Mouse (Mus musculus) kidney, embryonic 16.5 days (tissue): ENCODE results near the gene 1190005I06Rik. TPM values are rescaled to one million over a fixed set of nuclear protein-coding genes. Genes with fewer than 3 reads are reported as not detected.

ENCODE experiments used
- ATAC-seq: fragments of 200-750 bp; cut with Nextera tagmentation; 2 replicates; pipeline ENCODE4 v1.8.0; 2017; ENCODE audit warnings: moderate TSS enrichment; ENCODE audit not compliant: low FRiP score, low TSS enrichment
- H3K27ac ChIP-seq: fragments of 300-500 bp; sonication (generic); 2 replicates; pipeline ENCODE4 v1.5.1; 2014; ENCODE audit warnings: low read length
- H3K27me3 ChIP-seq: fragments of 300-500 bp; sonication (generic); 2 replicates; pipeline ENCODE4 v1.6.1; 2014; ENCODE audit warnings: low read length, control low read depth, mixed read lengths; ENCODE audit not compliant: insufficient read depth
- H3K36me3 ChIP-seq: fragments of 300-500 bp; sonication (generic); 2 replicates; pipeline ENCODE4 v1.6.1; 2014; ENCODE audit warnings: low read length, control low read depth, mixed read lengths; ENCODE audit not compliant: insufficient read depth
- H3K4me1 ChIP-seq: fragments of 300-500 bp; sonication (generic); 2 replicates; pipeline ENCODE4 v1.6.1; 2014; ENCODE audit warnings: low read length, control low read depth, mixed read lengths; ENCODE audit not compliant: insufficient read depth
- H3K4me2 ChIP-seq: fragments of 300-500 bp; sonication (generic); replicated peaks from 2 replicates; pipeline ENCODE4 v1.6.1; 2014; ENCODE audit warnings: low read depth, low read length
- H3K4me3 ChIP-seq: fragments of 300-500 bp; sonication (generic); 2 replicates; pipeline ENCODE4 v1.5.1; 2014; ENCODE audit warnings: mild to moderate bottlenecking, low read length
- H3K9ac ChIP-seq: fragments of 300-500 bp; sonication (generic); replicated peaks from 2 replicates; pipeline ENCODE4 v1.6.1; 2014; ENCODE audit warnings: low read length
- H3K9me3 ChIP-seq: fragments of 300-500 bp; sonication (generic); 2 replicates; pipeline ENCODE4 v1.6.1; 2016; ENCODE audit warnings: low read length, control low read depth
- WGBS: fragments of 180-500 bp; shearing (Covaris S2); extraction: QIAGEN DNeasy Blood & Tissue Kit; methylation state at CpG from one replicate; pipeline ENCODE4 v1.1.7; 2014; 5-methylcytosine and 5-hydroxymethylcytosine counted together
- polyA plus RNA-seq: library from polyadenylated mRNA; unstranded; fragments of >200 nt; fragmentation: Nextera tagmentation; extraction: Ambion mirVana; gene quantifications from 2 replicates; pipeline ENCODE4 v1.2.1, GENCODE M21; 2015

Gene 1190005I06Rik
- polyA plus RNA-seq, 1 experiment from 2014 or later = 2.4 TPM

GRCm38 (mm10) chr8:120642031-120642662, 5.3 kb downstream of the 1190005I06Rik start:
- H3K9ac ChIP-seq = no peak overlapping the region
- ATAC-seq = no peak

GRCm38 (mm10) chr8:120641245-120641644, 6.2 kb downstream of the 1190005I06Rik start:
- Histone ChIP-seq H3K4me2 (no peak overlapping the region), H3K4me1 (0 out of 2 replicates have a peak, but pooled peaks cover 3% of the 10 kb centered on the region), H3K27me3 (no peaks in the 10 kb centered on the region), H3K9me3 (no peaks in the 10 kb centered on the region), H3K27ac (no peak overlapping the region), H3K9ac (no peak overlapping the region), H3K36me3 (no peaks in the 10 kb centered on the region), H3K4me3 (no peak overlapping the region)
- WGBS = 44% methylated on average over 8 of the region's 8 CpGs
- 0 out of 2 replicates have a peak, but pooled peaks have one; percentile 9 for ATAC-seq

More at GRCm38 (mm10) chr8:120642031-120642662, 5.3 kb downstream of the 1190005I06Rik start:
- Histone ChIP-seq H3K27me3 (no peaks in the 10 kb centered on the region), H3K4me2 (no peak overlapping the region), H3K27ac (no peak overlapping the region), H3K9me3 (no peaks in the 10 kb centered on the region), H3K36me3 (no peaks in the 10 kb centered on the region), H3K4me1 (0 out of 2 replicates have a peak, but pooled peaks cover 3% of the 10 kb centered on the region), H3K4me3 (no peak overlapping the region)
- WGBS = 80% methylated on average over 10 of the region's 10 CpGs

GRCm38 (mm10) chr8:120634329-120634839, 13.0 kb downstream of the 1190005I06Rik start:
- peaks cover 9% of the 10 kb centered on the region for H3K27me3 ChIP-seq
- no peaks in the 10 kb centered on the region for H3K36me3 ChIP-seq
- H3K4me3 ChIP-seq = peak overlapping the region; percentile 62
- H3K27ac ChIP-seq = no peak overlapping the region
- peak overlapping the region; percentile 99 for H3K4me2 ChIP-seq
- peak; percentile 72 for ATAC-seq
- no peaks in the 10 kb centered on the region for H3K9me3 ChIP-seq
- under 1% methylated on average over 28 of the region's 42 CpGs for WGBS
- peaks cover 11% of the 10 kb centered on the region for H3K4me1 ChIP-seq
- H3K9ac ChIP-seq = peak overlapping the region; percentile 75

- peaks cover 11% of the 10 kb centered on the region for H3K4me1 ChIP-seq
- no peaks in the 10 kb centered on the region for H3K9me3 ChIP-seq
- H3K27ac ChIP-seq = no peak overlapping the region
- peak overlapping the region; percentile 62 for H3K4me3 ChIP-seq
- no peaks in the 10 kb centered on the region for H3K36me3 ChIP-seq
- peak overlapping the region; percentile 75 for H3K9ac ChIP-seq
- ATAC-seq = peak; percentile 50
- 1% methylated on average over 44 of the region's 44 CpGs for WGBS
- peaks cover 9% of the 10 kb centered on the region for H3K27me3 ChIP-seq
- H3K4me2 ChIP-seq = peak overlapping the region; percentile 99
These were observed 13.7 kb downstream of the 1190005I06Rik start for GRCm38 (mm10) chr8:120633665-120634271.

GRCm38 (mm10) chr8:120632969-120633664, 14.3 kb downstream of the 1190005I06Rik start:
- H3K27ac ChIP-seq = no peak overlapping the region
- H3K9ac ChIP-seq = peak overlapping the region; percentile 75; the same call in 1 of the 2 replicates
- H3K9me3 ChIP-seq = no peaks in the 10 kb centered on the region
- H3K4me1 ChIP-seq = peaks cover 11% of the 10 kb centered on the region
- ATAC-seq = no peak
- WGBS = 49% methylated on average over 17 of the region's 17 CpGs
- H3K4me3 ChIP-seq = peak overlapping the region; percentile 62
- peak overlapping the region; percentile 99 for H3K4me2 ChIP-seq
- no peaks in the 10 kb centered on the region for H3K36me3 ChIP-seq
- H3K27me3 ChIP-seq = peaks cover 9% of the 10 kb centered on the region

GRCm38 (mm10) chr8:120631441-120632375, 15.7 kb downstream of the 1190005I06Rik start:
- Histone ChIP-seq H3K27ac (no peak overlapping the region), H3K4me3 (no peak overlapping the region), H3K4me2 (no peak overlapping the region), H3K36me3 (no peaks in the 10 kb centered on the region), H3K27me3 (peaks cover 9% of the 10 kb centered on the region), H3K9me3 (no peaks in the 10 kb centered on the region), H3K4me1 (peaks cover 11% of the 10 kb centered on the region), H3K9ac (no peak overlapping the region)
- no peak for ATAC-seq
- 82% methylated on average over 21 of the region's 21 CpGs for whole genome bisulfite sequencing

- Histone ChIP-seq H3K36me3 (no peaks in the 10 kb centered on the region), H3K27me3 (peaks cover 9% of the 10 kb centered on the region), H3K9ac (no peak overlapping the region), H3K4me1 (peaks cover 11% of the 10 kb centered on the region), H3K9me3 (no peaks in the 10 kb centered on the region), H3K4me3 (no peak overlapping the region), H3K4me2 (no peak overlapping the region), H3K27ac (no peak overlapping the region)
- WGBS = 43% methylated on average over 6 of the region's 6 CpGs
- no peak for ATAC-seq
These were observed 16.6 kb downstream of the 1190005I06Rik start for GRCm38 (mm10) chr8:120630848-120631247.

- Histone ChIP-seq H3K27me3 (peaks cover 9% of the 10 kb centered on the region), H3K36me3 (no peaks in the 10 kb centered on the region), H3K27ac (no peak overlapping the region), H3K4me2 (no peak overlapping the region), H3K9me3 (no peaks in the 10 kb centered on the region), H3K4me1 (peaks cover 11% of the 10 kb centered on the region), H3K4me3 (no peak overlapping the region), H3K9ac (no peak overlapping the region)
- ATAC-seq = no peak
- WGBS = 61% methylated on average over 5 of the region's 5 CpGs
These were observed 17.4 kb downstream of the 1190005I06Rik start for GRCm38 (mm10) chr8:120630031-120630430.

GRCm38 (mm10) chr8:120627298-120627697, 20.1 kb downstream of the 1190005I06Rik start:
- ATAC-seq = no peak
- H3K27me3 ChIP-seq = peaks cover 1% of the 10 kb centered on the region; the same call in 1 of the 2 replicates
- 92% methylated on average over 5 of the region's 5 CpGs for WGBS
- H3K4me2 ChIP-seq = no peak overlapping the region
- peaks cover 12% of the 10 kb centered on the region for H3K4me1 ChIP-seq
- H3K27ac ChIP-seq = no peak overlapping the region
- H3K9ac ChIP-seq = no peak overlapping the region
- no peak overlapping the region for H3K4me3 ChIP-seq
- H3K36me3 ChIP-seq = no peaks in the 10 kb centered on the region
- H3K9me3 ChIP-seq = no peaks in the 10 kb centered on the region
